Mouse (Mus musculus): ENCODE measurements at regions not wholly inside any gene's neighbourhood (a gene's known extent, or its start where the extent isn't known, plus 50 kb on each side); places are given as distances from the start of the nearest gene placed in this dataset.

DNA sequence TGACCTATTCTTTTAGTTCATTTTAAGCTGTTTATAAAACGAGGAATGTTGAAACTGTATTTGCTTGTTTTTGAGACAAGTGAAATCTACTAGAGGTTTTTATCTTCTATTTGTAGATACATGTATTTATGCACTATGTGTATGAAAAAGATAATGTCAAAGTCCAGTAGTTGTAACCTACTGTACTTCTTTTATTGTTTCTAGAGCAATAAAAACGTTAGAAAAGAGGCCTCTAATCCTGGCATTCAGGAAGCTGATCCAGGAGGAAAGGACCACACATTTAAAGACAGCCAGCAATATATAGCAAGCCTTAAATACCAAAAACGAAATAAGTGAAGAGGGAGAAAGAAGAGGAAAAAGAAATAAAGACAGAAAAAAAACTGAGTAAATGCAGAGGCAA is 1209.8 kb downstream of the Olfm4 start:
- ATAC-seq (ENCODE audit: low TSS enrichment): no peak

DNA sequence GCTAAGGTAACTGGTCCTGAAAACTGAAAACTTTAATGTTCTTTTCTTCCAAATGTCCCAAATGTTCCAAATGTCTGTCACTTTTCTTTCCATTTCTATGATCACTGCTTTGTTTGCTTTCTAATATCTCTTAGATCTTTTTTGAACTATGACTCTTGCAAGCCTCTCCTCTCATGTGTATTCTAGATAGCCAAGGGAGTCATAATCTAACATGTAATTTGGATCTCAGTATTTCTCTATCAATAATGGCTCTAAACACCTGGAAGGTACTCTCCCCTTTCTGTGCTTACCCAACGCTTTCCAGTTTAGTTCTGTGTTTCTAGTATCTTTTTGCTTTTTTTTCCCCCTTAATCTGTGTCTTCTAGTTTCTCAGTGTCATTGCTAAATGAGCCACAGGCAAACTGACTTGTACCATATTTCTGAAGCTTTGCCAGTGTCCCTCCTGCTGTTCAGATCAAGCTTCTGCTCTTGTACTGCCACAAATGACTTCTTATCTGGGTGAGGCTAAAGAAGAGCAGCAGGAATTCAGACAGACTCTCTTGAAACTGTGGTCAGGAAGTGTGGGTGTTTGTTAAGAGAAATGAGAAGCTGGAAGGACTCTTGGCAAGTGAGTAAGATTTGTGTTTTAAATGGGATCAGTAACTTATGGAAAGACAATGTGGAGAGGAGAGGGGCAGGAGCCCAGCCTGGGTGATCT is 1211.9 kb downstream of the Olfm4 start:
- ATAC-seq (ENCODE audit: low TSS enrichment): peak; percentile 88
